Mouse (Mus musculus) lung, postnatal 25 days (tissue): Measurements from ENCODE around the gene Galntl6.
"Not testable (repeated sequence)": the region's sequence is repeated elsewhere in the genome, so short reads cannot be mapped to it uniquely, and the experiment has no call there.

ENCODE experiments used
- DNase-seq: peaks from one replicate; pipeline ENCODE4 v3.0.0; 2022; ENCODE audit warnings: low spot score

Galntl6 gene

GRCm38 (mm10) chr8:58604751-58605150, 307.7 kb downstream of the Galntl6 start:
- DNase-seq, result no peak

DNA sequence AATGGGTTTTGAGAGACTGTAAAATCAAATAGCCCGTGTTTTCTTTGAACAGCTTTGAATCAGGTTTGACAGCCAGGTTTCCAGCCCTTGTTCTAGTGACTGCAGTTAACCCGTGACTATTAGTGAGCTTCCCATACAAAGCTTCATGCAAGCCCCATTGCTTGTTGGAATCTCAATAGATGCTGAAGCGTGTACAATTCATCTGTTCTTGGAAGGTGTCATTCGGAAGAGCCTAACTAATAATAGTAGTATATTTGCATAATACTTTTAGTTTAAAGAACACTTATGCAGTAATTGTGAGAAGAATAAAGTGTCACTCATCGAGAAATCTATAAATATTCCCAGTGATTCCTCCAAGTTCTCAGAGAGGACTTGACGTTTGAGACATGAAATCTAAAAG, 314.6 kb downstream of the Galntl6 start:
- DNase-seq, result no peak

- DNase-seq, result no peak
Observed at GRCm38 (mm10) chr8:58575346-58575745, 337.1 kb downstream of the Galntl6 start.

DNA sequence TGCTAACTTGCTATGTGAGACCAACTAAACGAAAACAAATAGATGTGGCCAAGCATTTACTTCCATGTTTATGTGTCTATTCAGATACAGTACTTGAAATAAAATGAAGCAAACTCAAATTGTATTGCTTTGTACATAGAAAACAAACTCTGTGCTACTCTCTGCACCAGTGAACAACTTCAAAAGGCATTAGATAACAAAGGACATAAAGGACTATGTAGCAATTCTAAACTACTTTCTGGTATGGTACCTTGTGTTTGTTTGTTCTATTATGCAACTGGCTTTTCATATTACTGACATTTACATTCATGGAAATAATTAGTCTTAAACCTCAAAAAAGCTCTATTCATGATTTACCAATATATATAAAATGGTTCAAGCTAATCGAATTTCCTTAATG, 344.4 kb downstream of the Galntl6 start:
- no peak for DNase-seq

DNA sequence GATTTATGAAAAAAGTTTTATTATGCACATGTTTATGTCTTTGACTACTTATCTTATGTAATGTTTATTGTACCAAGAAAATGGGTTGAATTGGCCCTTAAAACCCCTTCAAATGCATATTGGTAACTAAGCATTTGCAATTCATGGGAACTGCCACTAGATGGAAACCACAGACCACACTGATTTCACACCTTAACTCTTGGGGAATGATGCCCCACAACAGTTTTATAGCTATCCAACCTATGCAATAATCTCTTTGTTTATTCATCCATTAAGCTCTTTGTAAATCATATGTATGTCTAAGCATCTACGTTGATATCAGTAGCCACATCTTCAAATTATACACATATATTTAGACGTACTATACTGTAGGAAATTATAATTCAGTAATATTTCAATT, 346.3 kb downstream of the Galntl6 start:
- no peak for DNase-seq

- no peak for DNase-seq
Observed at GRCm38 (mm10) chr8:58535781-58536180, 376.7 kb downstream of the Galntl6 start.

- no peak for DNase-seq
Observed at GRCm38 (mm10) chr8:58534631-58535030, 377.8 kb downstream of the Galntl6 start.

GRCm38 (mm10) chr8:58523443-58523842, 389.0 kb downstream of the Galntl6 start:
- DNase-seq, result no peak

DNA sequence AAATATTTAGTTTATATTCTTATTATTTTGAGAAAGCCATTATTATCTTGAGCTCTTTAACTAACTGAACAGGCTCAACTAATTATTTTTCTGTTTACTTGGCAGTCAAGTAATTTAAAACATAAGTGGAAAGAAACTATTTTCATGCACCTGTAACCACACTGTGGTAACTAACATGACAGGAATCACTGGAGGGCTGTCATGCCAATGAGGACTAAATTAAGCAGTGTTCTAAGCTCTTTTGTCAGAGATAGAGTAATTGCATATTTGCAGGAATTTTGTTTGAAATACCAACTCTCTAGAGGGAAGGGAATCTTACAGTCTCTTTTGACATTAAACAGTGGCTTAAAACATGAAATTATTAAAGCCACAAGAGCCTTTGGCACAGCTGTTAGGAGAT, 390.5 kb downstream of the Galntl6 start:
- DNase-seq, result no peak

- DNase-seq, result no peak
Observed at GRCm38 (mm10) chr8:58510516-58510915, 401.9 kb downstream of the Galntl6 start.

- DNase-seq, result no peak
Observed at GRCm38 (mm10) chr8:58509051-58509450, 403.4 kb downstream of the Galntl6 start.

- DNase-seq, result no peak
Observed at GRCm38 (mm10) chr8:58487099-58487498, 425.3 kb downstream of the Galntl6 start.

DNA sequence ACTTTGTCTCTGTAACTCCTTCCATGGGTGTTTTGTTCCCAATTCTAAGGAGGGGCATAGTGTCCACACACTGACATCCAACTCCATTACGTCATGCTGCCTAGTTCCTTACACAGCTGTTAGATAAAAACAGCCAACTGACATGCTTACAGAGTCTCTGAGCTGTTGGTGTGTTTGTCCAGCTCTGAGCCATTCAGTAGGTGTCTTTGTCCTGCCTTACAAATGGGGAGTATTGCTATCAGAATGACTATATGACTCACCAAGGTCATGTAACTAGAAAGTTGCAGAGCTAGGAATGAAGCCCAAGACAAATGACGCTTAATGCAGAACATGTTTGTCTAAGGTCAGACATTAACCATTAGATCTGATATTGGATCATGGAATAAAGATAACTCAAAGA, 449.1 kb downstream of the Galntl6 start:
- DNase-seq, result not testable (repeated sequence)

DNA sequence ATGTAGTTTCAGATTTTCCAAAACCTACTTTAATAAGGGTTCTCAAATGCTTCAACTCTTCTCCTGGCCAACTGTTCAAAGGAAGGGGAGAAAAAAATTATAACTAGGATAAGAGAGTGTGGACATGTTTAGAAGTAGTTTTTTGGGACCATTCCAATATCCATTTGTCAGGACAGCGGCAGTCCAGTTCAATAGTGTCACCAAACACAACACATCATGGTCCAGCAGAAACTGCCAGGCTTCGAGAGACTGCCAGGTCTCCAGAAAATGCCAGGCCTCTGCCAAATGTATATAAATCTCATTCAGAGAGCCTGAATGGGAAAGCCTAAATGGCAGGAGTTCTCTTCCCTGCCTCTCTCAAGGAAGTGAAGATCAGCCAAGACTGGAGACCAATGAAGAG, 469.7 kb downstream of the Galntl6 start:
- DNase-seq, result no peak

DNA sequence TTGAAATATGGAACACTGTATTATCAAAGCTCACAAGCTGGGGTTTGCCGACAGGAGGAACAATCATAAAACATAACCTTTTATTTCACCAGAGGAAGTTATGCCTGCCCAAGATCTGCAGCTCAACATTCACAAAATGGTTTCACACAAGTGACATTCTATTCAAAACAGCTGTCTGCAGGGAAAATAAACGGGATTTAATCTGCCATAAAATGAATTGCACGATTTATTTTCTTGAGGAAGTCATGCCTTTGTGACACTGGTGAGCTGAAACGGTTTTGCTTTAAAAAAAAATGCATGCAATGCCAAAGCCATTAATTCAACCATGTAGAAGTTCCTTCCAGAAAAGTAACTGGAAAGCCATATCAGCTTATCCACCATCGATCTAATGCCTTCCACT, 494.0 kb downstream of the Galntl6 start:
- no peak for DNase-seq

- DNase-seq, result no peak
Observed at GRCm38 (mm10) chr8:58417551-58417950, 494.9 kb downstream of the Galntl6 start.

GRCm38 (mm10) chr8:58396500-58396899, 515.9 kb downstream of the Galntl6 start:
- no peak for DNase-seq

- DNase-seq, result no peak
Observed at GRCm38 (mm10) chr8:58395879-58396278, 516.6 kb downstream of the Galntl6 start.

DNA sequence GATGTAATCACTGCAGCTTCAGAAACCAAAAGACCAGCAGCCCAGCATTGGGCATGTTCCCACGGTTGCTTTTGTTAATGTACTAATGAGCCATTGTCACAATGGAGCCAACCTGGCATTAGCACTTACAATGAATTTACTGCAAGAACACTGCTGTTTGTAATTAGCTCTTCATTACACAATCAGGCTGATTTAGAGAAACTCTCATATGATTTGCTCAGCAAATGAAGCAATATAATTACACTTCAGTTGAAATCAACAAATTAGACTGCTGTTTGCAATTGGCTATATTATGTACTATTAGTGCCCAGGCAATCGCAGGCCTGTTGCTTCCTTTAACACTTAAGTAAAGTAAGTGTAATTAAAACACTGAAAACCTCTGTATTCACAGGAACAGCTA, 540.1 kb downstream of the Galntl6 start:
- DNase-seq, result no peak

DNA sequence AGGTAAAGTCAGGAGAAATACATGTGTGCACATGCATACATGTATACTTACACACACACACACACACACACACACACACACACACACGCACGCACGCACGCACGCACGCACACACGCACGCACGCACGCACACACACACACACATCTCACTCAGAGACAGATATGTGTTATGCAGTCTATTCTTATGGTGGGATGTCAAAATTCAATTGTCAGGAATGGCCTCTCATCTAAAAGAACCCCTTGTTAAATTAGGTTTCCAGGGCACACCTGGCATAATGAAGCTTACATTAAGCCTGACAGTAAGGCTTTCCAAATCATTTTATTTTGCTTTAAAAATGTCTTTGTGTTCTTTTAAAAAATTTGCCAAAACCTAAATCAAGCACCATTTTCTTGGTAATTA, 540.5 kb downstream of the Galntl6 start:
- DNase-seq, result no peak

- DNase-seq, result no peak
Observed at GRCm38 (mm10) chr8:58331151-58331550, 581.3 kb downstream of the Galntl6 start.

GRCm38 (mm10) chr8:58313482-58313881, 599.0 kb downstream of the Galntl6 start:
- DNase-seq, result no peak

- no peak for DNase-seq
Observed at GRCm38 (mm10) chr8:58291487-58291886, 621.0 kb downstream of the Galntl6 start.

- DNase-seq, result no peak
Observed at GRCm38 (mm10) chr8:58290080-58290479, 622.4 kb downstream of the Galntl6 start.

DNA sequence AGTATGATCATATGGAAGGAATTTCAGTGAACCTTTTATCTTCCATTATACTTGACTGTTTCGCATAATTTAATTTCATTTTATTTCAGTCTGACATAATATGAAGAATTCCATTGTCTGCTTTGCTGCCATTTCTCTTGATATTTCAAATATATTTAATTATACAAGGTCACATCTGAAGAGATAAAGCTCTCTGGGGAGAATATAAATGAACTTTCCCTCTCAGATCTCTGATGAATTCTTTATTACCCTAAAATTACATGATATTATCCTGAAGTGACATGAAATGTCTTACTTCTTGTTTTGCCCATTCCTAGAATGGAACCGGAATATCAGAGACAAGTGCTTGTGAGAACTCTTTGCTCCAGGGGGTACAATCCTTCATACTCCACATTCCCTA, 647.0 kb downstream of the Galntl6 start:
- no peak for DNase-seq
